Mouse (Mus musculus): ENCODE results near the gene Hbb-bh1.
"Not testable (repeated sequence)": the region's sequence is repeated elsewhere in the genome, so short reads cannot be mapped to it uniquely, and the experiment has no call there.

Hbb-bh1 gene

GRCm38 (mm10) chr7:103812174-103812573, 30.8 kb downstream of the Hbb-bh1 start:
- DNase-seq (ENCODE audit: low spot score in 2 of 2) = no peak

GRCm38 (mm10) chr7:103811223-103811845, 31.6 kb downstream of the Hbb-bh1 start:
- no peak for DNase-seq (ENCODE audit: low spot score in 2 of 2)

GRCm38 (mm10) chr7:103810746-103811145, 32.2 kb downstream of the Hbb-bh1 start:
- no peak for DNase-seq (ENCODE audit: low spot score in 2 of 2)

GRCm38 (mm10) chr7:103810296-103810695, 32.7 kb downstream of the Hbb-bh1 start:
- no peak for DNase-seq (ENCODE audit: low spot score in 2 of 2)

GRCm38 (mm10) chr7:103809801-103810155, 33.2 kb downstream of the Hbb-bh1 start:
- no peak for DNase-seq (ENCODE audit: low spot score in 2 of 2)

- no peak for DNase-seq (ENCODE audit: low spot score in 2 of 2)
Measured at GRCm38 (mm10) chr7:103808971-103809800, 33.8 kb downstream of the Hbb-bh1 start.

GRCm38 (mm10) chr7:103808120-103808519, 34.8 kb downstream of the Hbb-bh1 start:
- DNase-seq (ENCODE audit: low spot score in 2 of 2) = not testable (repeated sequence)

DNA sequence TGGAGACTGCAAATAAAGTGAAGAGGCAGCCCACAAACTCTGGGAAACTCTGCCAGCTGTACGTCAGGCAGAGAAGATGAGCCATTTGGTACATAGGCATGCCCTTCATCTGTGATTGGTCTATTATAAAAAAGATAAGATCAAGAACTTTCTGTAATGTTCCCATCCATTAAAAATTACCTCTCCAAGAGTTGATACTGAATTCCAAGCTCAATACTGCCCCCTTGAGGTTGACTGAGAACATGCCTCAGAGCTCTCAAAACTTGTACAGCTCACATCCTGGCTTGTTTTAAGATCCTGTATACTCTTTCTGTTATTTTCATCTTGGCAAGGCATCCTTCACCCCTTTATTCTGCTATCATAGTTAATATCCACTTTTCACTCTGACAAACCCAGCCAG, 36.1 kb downstream of the Hbb-bh1 start:
- DNase-seq (ENCODE audit: low spot score in 2 of 2) = no peak

- no peak for DNase-seq (ENCODE audit: low spot score in 2 of 2)
Measured at GRCm38 (mm10) chr7:103792669-103793388, 50.1 kb downstream of the Hbb-bh1 start.

- no peak for DNase-seq (ENCODE audit: low spot score in 2 of 2)
Measured at GRCm38 (mm10) chr7:103791721-103792120, 51.2 kb downstream of the Hbb-bh1 start, which contains the start of gene Olfr67. Olfr67 (minus strand) TSS chr7:103791821.

Data from frontal cortex, postnatal 25 days (tissue).